Mouse (Mus musculus): Measurements from ENCODE around the gene C1s1. TPM values are rescaled to one million over a fixed set of nuclear protein-coding genes. Genes with fewer than 3 reads are reported as not detected.
"Not testable (repeated sequence)": the region's sequence is repeated elsewhere in the genome, so short reads cannot be mapped to it uniquely, and the experiment has no call there.

The C1s1 gene
- total RNA-seq, 2 experiments from 2014 or later: 0.79 to 1.2 TPM

GRCm38 (mm10) chr6:124545425-124545824, 3.3 kb upstream of the C1s1 start:
- no peak for DNase-seq (ENCODE audit: low spot score in 2 of 2)
- peak; percentile 62 for TF ChIP-seq CTCF (conservative IDR thresholded peaks at IDR 0.05)
- Histone ChIP-seq H3K4me3 (no peak overlapping the region), H3K27ac (no peak overlapping the region)

GRCm38 (mm10) chr6:124544466-124544865, 2.3 kb upstream of the C1s1 start:
- H3K27ac ChIP-seq: no peak overlapping the region
- no peak for DNase-seq (ENCODE audit: low spot score in 2 of 2)
- H3K4me3 ChIP-seq: no peak overlapping the region
- peak; percentile 53 for TF ChIP-seq CTCF (conservative IDR thresholded peaks at IDR 0.05)

- H3K4me3 ChIP-seq; H3K27ac ChIP-seq; DNase-seq (ENCODE audit: low spot score in 2 of 2): not testable (repeated sequence)
Measured at GRCm38 (mm10) chr6:124541176-124541575, 983 bp downstream of the C1s1 start.

- H3K27ac ChIP-seq; DNase-seq (ENCODE audit: low spot score in 2 of 2); H3K4me3 ChIP-seq: not testable (repeated sequence)
Measured at GRCm38 (mm10) chr6:124536125-124536829, 5.9 kb downstream of the C1s1 start.

- no peak for DNase-seq (ENCODE audit: low spot score in 2 of 2)
- TF ChIP-seq CTCF (conservative IDR thresholded peaks at IDR 0.05): no peak
- H3K4me3 ChIP-seq: no peak overlapping the region
- no peak overlapping the region for H3K27ac ChIP-seq
Measured at GRCm38 (mm10) chr6:124531077-124531476, 11.1 kb downstream of the C1s1 start.

GRCm38 (mm10) chr6:124527881-124528280, 14.3 kb downstream of the C1s1 start:
- TF ChIP-seq CTCF (conservative IDR thresholded peaks at IDR 0.05): no peak
- no peak for DNase-seq (ENCODE audit: low spot score in 2 of 2)
- no peak overlapping the region for H3K4me3 ChIP-seq
- no peak overlapping the region for H3K27ac ChIP-seq

- peak; percentile 23 to 60 for DNase-seq (ENCODE audit: low spot score in 2 of 2)
- H3K27ac ChIP-seq, H3K4me3 ChIP-seq: not testable (repeated sequence)
Measured at GRCm38 (mm10) chr6:124522082-124522481, 20.1 kb downstream of the C1s1 start.

GRCm38 (mm10) chr6:124517733-124518132, 24.4 kb downstream of the C1s1 start:
- H3K4me3 ChIP-seq; H3K27ac ChIP-seq; DNase-seq (ENCODE audit: low spot score in 2 of 2): not testable (repeated sequence)

GRCm38 (mm10) chr6:124512355-124512836, 29.8 kb downstream of the C1s1 start, which contains the start of gene C1ra:
C1ra (plus strand) TSS chr6:124512405.
- H3K27ac ChIP-seq: 0 out of 2 replicates have a peak within 1 kb of the TSS, but pooled peaks have one; percentile 3
- TF ChIP-seq CTCF (conservative IDR thresholded peaks at IDR 0.05): peak; percentile 90
- H3K4me3 ChIP-seq: peak within 1 kb of the TSS; percentile 48
- peak in 1 of 2 experiments; percentile 61 for DNase-seq (ENCODE audit: low spot score in 2 of 2)

GRCm38 (mm10) chr6:124511936-124512335, 30.2 kb downstream of the C1s1 start:
- H3K4me3 ChIP-seq: no peak overlapping the region
- no peak for TF ChIP-seq CTCF (conservative IDR thresholded peaks at IDR 0.05)
- no peak for DNase-seq (ENCODE audit: low spot score in 2 of 2)

GRCm38 (mm10) chr6:124509192-124509591, 33.0 kb downstream of the C1s1 start:
- H3K27ac ChIP-seq; DNase-seq (ENCODE audit: low spot score in 2 of 2); H3K4me3 ChIP-seq: not testable (repeated sequence)

More at GRCm38 (mm10) chr6:124511936-124512335, 30.2 kb downstream of the C1s1 start:
- no peak overlapping the region for H3K27ac ChIP-seq

GRCm38 (mm10) chr6:124508292-124508691, 33.9 kb downstream of the C1s1 start:
- no peak for DNase-seq (ENCODE audit: low spot score in 2 of 2)
- no peak overlapping the region for H3K4me3 ChIP-seq
- no peak overlapping the region for H3K27ac ChIP-seq
- TF ChIP-seq CTCF (conservative IDR thresholded peaks at IDR 0.05): no peak

GRCm38 (mm10) chr6:124506991-124507390, 35.2 kb downstream of the C1s1 start:
- TF ChIP-seq CTCF (conservative IDR thresholded peaks at IDR 0.05): no peak

GRCm38 (mm10) chr6:124505028-124505427, 37.1 kb downstream of the C1s1 start:
- DNase-seq (ENCODE audit: low spot score in 2 of 2): no peak
- H3K27ac ChIP-seq: no peak overlapping the region
- no peak overlapping the region for H3K4me3 ChIP-seq
- TF ChIP-seq CTCF (conservative IDR thresholded peaks at IDR 0.05): no peak

More at GRCm38 (mm10) chr6:124506991-124507390, 35.2 kb downstream of the C1s1 start:
- Histone ChIP-seq H3K27ac (no peak overlapping the region), H3K4me3 (no peak overlapping the region)
- DNase-seq (ENCODE audit: low spot score in 2 of 2): no peak

Data from layer of hippocampus, adult 2 months (tissue).